Mouse (Mus musculus): ENCODE data around the gene Elk3.

The Elk3 gene

DNA sequence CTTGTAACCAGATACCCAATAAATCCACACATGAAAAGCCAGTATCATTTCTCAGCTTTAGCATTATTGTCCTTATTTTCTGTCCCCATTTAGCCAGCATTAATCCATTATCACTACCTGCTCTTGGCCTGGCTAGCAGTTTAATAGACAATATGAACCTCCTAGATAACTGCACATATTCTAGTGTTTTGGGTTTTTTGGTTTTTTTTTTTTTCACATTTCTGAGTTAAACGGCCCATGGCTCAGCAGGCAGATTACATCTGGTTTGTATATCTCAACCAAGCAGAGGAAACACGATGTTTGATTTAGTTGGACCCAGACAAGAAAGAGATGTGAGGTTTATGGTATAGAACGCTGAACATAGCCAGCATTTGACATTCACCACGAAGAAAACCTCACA lies 41.2 kb downstream of the Elk3 start:
- DNase-seq (ENCODE audit: low read depth, low spot score) = no peak

DNA sequence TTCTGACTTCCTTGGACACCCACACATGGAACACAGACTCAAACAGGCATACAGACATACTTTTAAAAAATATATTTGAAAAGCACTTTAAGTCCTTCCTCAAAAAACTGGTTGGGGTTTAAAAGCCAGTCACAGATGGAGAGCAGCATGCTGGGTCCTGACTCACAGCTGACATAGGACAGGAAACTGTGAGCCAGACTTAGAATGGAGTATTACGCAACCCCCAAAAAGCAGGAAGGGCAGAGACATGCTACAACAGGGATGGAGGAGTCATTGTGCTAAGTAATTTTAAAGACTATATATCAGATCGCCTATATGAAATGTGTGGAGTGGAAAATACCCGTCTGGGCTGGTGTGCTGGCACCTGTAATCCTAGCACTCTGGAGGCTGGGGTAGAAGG lies 42.6 kb downstream of the Elk3 start:
- DNase-seq (ENCODE audit: low read depth, low spot score) = no peak

DNA sequence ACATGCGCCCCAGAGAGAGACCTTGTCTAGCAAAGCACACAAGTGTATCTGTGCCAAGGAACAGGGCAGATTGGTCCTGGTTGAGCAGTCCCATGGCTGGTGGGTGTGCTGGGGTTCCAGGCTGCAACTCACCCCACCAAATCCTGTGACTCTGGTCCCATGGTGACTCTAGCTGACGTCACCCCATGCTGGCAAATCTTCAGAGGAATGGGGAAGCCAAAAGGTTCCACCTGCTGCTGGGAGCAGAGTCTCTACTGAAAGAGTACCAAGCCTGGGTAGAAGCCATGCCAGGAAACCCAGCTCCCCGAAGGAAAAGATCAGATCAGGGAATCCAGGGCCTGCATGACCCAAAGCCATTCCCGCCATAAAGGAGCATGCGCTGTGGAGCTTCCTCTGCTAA lies 43.4 kb downstream of the Elk3 start:
- DNase-seq (ENCODE audit: low read depth, low spot score) = no peak

DNA sequence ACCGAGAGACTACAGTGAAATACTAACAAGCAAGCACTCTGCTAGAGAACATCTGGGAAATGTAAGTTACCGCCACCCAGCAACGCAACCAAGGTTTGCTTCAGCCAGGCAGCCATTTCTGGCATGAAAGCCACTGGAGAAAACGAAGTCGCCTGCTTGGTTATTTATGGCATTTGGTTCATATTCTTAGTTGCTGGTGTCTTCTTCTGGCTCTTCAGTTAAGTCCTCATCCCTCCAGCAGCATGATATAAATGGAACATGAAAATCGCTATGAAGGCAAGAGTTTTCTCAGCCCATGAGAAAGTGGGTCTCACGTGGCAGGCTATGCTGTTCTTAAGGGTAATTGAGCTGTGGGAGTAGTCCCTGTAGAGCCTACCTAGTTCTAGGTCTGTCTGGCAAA lies 44.4 kb downstream of the Elk3 start:
- no peak for DNase-seq (ENCODE audit: low read depth, low spot score)

DNA sequence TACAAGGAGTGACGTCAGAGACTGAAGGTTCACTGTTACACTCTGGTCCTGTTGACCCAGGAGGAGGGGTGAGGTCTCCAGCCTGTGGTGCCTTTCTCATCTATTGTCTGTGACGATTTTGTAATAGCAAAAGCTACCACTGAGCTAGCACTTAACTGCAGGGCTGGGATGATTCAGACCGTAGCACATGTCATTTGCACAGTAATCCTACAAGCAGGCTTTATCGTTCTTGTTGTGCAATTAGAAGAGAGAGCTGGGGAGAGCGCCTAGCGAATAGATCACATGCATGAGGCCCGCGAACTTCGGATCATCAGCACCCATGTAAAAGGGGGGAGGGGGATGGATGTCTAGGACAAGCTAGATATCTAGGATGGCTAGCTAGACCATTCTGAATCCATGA lies 45.1 kb downstream of the Elk3 start:
- no peak for DNase-seq (ENCODE audit: low read depth, low spot score)

DNA sequence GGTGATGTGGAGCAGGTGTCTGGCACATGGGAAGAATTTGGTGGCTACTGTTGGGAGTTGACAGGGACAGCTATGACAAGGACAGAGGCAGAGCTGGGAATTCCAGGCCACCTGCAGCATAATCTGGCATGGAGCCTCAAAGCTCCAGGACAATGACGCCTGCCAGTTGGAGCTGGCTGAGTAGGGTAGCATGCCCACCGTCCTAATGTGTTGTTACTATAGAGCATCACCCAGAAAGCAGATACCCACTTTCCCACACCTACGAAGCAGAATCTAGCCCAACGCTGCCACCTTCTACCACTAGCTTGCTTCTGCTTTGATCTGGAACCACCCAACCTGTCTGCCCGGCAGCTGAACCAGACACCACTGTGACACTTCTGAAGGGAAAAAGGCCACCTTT lies 46.9 kb downstream of the Elk3 start:
- no peak for DNase-seq (ENCODE audit: low read depth, low spot score)

DNA sequence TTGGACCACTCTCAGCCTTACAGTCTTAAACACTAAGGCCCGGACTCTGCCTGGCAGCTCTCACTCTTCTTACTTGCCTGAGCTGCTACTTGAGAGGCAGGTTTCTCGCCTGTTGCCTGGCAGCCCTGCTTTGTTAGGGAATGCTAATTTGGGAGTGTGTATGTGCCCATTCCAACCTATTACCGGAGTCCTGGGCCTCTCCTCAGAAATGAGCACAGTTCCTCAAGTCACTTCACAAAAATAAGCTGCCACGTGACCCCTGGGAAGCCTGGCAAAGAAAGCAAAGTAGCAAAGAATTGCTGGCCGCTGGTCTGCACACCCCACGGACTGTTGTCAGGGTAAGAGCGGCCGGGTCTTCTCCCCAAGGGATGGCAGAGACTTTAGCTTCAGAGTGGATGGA lies 47.5 kb downstream of the Elk3 start:
- no peak for DNase-seq (ENCODE audit: low read depth, low spot score)

DNA sequence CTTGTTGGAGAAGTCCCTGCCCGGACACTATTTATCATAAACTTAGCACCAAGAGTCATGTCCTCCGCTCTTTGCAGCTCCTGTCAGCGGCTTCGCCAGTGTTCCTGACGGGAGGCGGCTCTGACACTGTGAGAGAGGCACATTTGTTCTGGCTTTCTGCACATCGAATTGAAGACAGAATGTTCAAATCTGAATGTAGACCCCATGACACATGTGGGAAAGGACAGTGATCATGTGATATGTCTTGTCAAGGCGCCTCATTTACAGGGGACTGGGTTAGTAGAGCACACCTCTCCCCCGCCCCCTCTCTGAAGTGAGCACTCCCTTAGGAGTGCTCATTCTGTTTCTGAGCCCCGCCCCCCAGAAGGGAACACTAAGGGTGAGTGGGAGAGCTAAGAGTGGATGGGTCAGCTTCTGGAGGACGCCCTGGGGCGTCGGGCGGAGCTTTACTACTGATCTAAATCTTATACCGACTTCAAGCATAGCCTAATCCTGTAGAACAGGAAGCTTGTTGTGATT lies 48.9 kb downstream of the Elk3 start:
- no peak for DNase-seq (ENCODE audit: low read depth, low spot score)

DNA sequence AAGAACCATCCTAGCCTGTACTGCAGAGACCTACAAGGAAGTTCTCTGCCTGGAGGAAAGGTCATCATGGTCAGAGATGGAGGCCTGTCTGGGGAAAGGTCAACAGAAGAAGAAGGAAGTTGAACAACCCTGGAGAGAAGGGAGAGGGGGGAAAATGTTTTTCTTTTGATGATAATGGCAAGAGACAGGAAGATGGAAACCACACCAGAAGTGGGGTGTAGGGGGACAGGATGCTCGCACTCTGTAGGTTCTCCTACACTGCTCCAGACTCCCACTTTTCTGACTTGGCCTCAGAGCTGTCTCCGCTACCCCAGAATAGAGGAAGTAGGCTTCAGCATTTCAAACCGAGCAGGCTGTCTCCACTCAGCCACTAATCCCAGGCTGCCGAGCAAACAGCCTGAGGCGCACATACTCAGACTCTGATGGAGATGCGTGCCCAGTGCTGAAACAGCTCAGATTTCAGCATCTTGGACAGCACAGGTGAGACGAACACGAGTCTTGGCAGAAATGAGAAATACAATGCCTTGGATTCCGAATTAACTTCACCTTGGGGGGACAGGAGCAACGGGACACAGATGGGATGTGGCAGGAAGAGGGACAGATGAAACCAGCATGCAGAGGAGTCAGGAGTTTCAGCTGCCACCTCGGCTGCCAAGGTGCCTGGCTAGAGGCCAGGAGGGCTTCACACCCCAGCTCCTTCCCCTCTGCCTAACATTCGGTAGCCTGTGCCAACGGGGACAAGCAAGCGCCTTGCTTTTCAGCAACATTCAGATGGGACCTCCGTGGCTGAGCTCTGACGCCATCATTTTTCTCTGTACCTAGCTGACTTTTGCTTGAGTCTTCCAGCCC lies 49.6 kb downstream of the Elk3 start:
- no peak for DNase-seq (ENCODE audit: low read depth, low spot score)

DNA sequence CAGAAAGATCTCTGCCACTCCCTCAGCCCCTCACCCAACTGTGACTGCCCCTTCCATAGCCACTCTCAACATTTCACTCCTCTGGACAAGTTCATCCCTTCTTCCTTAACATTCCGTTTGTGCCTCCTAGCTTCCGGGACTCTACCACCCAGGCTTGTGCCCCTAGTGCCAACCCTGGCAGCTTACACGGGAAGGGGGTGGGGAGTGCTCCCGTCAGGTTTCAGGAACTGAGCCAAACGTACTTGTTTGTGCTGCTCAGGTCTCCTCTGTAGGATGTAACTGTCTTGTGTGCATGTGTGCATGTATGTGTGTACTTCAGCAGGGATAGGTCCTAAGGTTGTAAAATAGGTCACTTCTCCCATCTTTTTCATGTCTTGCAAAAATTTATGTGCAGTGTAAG lies 51.1 kb downstream of the Elk3 start:
- DNase-seq (ENCODE audit: low read depth, low spot score) = no peak

DNA sequence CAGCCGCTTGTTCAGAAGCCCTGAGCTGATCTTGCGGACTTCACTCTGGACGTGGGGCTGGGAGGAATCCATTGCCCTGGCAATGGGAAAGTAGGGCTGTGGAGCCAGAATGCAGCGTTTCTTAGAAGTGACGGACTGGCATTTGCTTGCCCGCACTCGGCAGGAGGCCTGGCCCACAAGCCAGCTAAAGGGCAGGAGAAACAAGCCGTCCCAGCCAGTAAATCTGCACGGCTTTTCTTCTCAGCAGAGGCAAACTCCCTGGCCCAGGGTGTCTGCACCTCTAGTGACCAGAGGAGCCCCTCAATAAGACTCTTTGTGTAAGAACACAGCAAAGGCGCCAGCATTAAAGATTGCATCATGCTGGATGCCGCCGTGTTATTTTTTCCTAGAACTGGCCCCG lies 55.6 kb downstream of the Elk3 start:
- no peak for DNase-seq (ENCODE audit: low read depth, low spot score)

DNA sequence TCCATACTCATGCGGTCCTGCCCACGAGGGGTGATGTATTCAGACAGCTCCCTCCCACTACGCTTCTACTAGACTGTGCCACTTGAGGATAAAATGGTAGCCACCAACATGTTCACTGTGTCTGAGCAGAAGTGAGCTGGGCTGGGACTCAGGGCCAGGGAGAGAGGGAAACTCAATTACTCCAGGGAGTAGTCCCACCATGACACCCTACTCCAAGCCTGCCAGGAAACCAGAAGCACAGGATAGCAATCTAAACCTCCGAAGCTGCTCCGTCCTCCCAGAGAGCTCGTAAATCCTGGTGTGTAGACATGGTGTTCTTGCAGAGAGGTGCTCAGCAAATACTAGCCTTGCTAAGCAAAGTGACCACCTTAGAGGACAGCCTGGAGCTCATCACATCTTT lies 57.8 kb downstream of the Elk3 start:
- DNase-seq (ENCODE audit: low read depth, low spot score) = no peak

DNA sequence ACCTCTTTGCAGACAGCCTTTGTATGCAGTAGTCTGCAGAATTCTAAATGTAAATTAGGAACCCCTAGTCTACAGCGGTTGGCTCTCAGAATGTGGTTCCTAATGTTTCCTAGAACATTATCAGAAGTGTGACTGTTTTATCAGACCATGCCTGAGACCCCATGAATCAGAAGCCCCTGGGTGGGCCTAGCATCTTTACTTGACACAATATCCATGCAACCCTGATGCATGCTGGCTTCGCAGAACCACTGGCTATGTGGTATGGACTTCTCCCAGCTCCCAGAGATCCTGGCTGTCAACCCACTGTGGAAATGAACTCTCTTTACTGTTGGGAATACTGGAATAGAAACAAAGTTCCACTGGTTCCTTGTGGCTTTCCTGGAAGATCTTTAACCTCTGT lies 58.3 kb downstream of the Elk3 start:
- DNase-seq (ENCODE audit: low read depth, low spot score) = no peak

DNA sequence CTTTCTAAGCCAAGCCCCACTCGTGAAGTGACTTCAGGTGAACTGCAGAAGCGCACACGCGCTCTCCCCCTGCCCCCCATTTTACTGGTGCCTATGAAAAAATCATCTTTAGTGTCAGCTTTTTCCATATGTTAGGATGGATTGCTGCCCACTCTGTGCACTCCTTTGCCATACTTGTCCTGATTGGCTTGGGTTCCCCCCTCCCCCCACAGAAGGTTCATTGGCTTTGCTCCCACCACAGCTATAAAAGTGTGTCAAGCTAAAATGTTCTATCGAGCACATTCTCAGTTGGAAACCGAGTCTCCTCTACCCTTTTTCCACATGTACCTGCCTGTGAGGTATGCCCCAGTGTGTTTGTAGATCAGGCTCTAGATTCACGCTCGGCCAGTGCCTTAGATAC lies 59.5 kb downstream of the Elk3 start:
- DNase-seq (ENCODE audit: low read depth, low spot score) = no peak

DNA sequence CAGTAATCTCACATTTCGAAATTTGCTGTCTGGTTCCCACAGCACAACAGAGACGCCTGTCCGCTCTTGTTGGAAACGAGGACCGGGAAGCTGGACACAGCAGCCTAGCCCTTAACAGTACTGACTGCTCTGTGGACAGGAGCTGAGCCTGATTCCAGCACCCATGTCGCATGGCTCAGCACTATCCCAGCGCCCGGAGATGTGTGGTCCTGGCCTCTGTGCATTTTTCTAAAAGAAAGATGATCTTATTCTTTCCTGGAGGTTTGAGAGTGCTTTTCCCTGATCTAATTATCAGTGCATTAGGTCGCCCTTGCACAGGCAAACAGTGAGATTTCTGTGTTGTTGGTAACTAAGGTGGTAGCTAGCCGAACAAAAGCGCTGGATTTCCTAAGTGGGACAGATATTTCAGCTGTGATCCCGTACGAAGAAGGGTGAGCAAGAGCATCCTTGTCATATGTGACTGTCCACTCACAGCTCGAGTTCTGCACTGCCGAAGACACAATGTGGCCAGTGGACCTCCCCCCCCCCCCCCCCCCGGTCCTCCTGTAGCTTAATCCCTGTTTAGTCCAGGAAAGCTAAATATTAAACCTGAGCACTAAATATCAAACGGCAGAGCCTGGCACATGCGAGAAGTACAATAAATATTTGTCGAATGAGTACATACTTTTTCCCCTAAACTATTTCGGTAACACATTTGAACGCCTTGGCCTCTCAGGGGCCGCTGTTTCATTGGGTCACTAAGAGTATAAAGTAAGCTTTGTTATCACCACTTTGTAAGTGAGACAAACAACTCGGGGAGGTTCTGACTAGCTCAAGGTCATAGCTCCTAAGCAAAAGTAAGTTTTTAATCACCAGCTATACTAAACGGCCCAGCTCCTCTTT lies 60.3 kb downstream of the Elk3 start:
- DNase-seq (ENCODE audit: low read depth, low spot score) = no peak

DNA sequence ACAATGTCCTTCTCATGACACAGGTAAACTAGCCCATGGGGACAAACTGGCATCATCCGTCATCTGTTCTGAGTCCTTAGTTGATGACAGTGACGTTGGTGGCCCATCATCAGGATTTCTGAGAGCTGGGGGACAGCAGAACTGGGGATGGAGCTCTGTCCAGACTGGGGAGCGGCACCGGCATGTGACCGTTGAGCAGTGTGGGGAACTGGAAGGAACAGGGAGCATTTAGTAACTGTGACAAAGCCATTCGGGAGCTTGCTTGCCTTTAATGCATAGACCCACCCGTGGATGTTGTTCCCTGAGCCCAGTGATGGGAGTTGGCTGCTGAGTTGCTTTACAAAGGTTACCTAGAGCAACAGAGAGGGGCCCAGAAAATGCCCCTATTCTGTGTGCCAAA lies 61.0 kb downstream of the Elk3 start:
- DNase-seq (ENCODE audit: low read depth, low spot score) = no peak

DNA sequence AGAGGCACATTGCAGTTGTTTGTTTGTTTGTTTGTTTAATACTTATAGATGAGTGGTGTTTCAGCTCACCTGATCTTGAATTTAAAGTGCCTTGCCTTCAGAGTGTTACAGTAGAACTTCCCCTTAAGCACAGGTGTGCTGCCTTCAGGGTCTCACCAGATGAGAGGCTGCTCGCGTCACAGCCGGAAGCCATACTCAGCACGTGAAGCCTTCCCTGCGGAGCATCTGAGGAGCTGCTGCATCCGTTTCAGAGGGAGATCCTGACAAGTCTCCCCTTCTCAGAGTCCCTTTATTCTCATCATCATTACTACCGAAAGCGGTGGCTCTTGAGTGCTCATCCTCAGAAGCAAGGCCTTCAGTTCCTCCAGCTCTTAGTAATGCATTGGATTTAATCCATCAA lies 62.5 kb downstream of the Elk3 start:
- DNase-seq (ENCODE audit: low read depth, low spot score) = no peak

DNA sequence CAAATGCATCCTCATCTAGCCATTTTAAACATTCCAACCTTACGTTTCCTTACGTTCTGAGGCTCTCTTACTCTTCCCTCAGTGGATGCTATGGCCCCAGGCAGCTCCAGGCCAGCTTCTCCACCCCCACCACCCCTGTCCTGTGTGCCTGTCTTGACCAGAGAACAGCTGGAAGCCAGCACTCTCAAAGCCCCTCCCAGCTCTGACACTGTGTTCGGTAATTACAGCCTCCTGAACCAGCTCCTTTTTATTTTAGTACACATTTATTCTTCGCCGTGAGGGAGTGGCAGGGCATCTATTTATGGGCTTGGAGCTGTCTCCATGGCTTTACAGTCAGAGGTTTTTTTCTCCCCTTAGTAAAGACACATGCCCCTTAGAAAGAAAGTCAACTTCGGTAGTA lies 63.0 kb downstream of the Elk3 start:
- no peak for DNase-seq (ENCODE audit: low read depth, low spot score)

DNA sequence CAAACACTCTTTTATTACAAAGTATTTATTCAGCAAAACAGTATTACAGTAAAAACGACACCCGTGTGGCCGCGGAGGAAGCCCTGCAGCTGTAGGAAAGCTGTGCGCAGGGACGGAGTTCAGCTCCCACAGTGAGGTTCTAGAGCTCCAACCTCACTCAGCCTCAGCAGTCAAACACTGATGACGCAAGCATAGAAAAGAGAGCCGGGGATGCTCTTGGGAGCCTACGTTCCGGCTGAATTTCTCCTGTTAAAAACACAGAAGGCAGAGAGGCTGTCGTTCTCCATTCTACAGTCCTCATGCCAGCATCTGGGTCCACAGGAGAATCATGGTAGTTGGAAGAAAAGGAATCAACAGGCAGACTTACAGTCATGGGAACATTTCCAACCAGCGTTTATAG lies 63.5 kb downstream of the Elk3 start:
- no peak for DNase-seq (ENCODE audit: low read depth, low spot score)

DNA sequence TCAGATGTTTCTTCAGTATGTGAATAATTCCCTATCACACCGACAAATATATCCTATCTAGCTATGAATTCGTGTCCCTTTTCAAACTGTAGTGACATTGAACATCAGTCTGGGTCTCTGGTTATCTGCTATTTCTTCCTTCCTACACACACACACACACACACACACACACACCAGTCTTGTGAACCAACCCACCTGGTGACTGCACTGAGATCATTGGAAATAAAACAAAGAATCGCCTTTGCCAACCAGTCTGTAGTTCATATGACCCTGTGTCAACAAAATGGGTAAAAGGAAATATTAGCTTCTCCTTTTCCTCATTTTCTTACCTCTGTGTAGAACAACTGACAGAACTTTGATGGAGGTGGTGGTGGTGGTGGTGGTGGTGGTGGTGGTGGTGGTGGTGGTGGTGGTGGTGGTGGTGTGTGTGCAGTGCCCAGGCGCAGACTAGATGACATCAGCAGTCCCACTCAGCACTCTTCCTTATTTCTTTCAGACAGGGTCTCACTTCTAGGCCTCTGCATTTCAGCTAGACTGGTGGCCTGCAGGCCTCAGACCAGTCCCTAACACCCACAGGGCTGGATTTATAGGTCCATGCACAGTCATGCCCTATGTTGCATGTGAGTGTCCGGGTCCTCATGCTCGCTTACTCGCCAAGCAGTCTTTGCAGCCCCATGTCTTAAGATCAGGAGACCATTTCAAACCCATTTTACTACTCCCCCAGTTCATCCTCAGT lies 64.6 kb downstream of the Elk3 start:
- no peak for DNase-seq (ENCODE audit: low read depth, low spot score)

DNA sequence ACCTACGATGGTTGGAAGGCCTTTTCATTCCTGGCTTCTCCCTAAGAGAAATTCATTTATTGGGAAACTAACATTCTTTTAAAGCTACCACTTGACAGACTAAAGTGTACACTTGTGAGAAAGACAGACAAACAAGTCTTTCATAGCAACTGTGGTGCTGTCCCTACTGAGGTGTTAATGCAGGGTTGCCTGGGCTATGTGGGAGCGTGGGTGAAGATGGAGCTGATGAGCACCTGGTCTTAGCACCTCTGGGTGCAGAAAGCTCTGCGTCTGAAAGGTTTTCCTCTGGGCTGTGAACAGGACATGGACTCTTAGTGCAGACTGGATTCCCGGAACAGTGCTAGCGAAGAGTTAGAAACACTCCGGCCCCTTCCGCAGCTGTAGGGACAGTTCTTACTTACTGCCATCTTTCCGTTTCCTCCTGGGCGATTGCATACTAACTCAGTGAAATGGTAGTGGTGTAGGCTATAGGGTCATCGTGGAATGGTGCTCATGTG lies 66.7 kb downstream of the Elk3 start:
- DNase-seq (ENCODE audit: low read depth, low spot score) = no peak

DNA sequence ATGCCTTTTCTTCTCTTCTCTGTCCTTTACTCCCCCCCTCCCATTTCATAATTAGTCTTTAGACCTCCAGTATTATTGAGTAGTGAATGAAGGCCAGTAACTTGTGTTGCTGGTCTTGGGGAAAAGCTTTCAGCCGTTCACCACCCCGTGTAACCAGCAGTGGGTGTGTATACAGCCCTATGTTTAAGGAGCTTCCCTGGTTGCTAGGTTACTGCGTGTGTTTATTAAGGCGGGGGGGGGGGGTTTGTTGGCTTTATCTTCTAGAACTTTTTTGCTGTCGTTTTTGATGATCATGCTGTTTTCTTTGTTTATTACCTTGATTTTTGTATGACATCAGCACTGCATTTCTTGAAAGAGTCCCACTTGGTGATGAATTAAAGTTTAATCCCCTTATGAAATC lies 68.1 kb downstream of the Elk3 start:
- no peak for DNase-seq (ENCODE audit: low read depth, low spot score)
